Mouse (Mus musculus): ENCODE results near the gene Spag5.

Gene Spag5

GRCm38 (mm10) chr11:78324000-78324785 is 22.9 kb downstream of the Spag5 start:
- no peak for DNase-seq

- DNase-seq, result no peak
These were observed 23.6 kb downstream of the Spag5 start for GRCm38 (mm10) chr11:78324965-78325364.

GRCm38 (mm10) chr11:78327215-78327614 is 25.9 kb downstream of the Spag5 start:
- no peak for DNase-seq

DNA sequence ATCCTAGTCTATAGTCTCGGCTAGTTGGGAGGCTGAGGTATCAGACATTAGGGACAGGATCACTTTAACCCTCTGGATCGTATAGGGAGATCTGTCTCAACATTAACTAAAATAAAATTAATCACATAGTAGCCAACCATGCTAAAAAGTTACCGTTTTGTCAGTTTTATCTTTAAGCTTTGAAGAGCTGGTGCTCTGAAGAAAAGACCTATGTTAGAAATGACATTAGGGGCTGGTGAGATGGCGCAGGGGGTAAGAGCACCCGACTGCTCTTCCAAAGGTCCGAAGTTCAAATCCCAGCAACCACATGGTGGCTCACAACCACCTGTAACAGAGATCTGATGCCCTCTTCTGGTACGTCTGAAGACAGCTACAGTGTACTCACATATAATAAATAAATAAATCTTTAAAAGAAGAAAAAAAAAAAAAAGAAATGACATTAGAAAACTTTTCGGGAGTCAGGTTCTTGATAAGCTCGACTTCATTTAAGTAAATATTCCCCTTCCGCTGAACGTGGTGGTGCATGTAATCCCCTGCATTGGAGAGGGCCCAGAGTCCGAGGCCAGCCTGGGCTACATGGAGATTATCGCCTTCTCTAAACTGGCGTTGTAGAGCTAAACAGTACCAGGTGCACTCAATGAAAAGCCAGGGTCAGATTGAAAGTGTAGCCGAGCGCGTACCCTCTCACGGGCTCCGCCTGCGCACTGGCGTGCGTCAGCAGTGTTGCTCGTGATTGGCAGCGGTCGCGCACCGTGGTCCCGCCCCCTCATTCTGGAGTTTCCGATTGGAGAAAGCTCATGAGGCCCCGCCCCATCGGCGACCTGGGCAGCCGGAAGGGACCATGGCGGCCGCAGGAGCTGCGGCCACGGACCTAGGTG is 26.5 kb downstream of the Spag5 start, which contains the start of gene Pigs:
Gene Pigs, plus strand, starts transcription at position 782 of the 878 bp plus-strand sequence.
- DNase-seq, result peak; percentile 98

- DNase-seq, result no peak
These were observed 27.3 kb downstream of the Spag5 start for GRCm38 (mm10) chr11:78328512-78329056.

DNA sequence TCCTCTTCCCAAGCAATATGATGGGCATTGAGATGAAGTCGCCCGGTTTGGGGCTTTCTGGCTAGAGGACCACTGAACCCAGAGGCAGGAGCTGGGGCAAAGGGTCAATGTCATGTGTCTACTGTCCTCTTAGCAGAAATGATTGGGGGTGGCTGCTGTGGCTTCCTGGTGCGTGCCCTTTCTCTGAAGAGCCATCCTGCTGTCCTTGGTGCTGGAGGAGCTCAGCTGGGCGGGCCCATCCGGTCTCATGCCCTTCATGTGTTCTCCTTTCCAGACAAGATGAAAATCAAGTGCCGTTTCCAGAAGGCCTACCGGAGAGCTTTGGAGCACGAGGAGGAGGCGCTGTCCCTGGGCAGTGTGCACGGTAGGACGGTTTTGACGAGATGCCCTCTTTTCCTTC is 31.3 kb downstream of the Spag5 start:
- no peak for DNase-seq

DNA sequence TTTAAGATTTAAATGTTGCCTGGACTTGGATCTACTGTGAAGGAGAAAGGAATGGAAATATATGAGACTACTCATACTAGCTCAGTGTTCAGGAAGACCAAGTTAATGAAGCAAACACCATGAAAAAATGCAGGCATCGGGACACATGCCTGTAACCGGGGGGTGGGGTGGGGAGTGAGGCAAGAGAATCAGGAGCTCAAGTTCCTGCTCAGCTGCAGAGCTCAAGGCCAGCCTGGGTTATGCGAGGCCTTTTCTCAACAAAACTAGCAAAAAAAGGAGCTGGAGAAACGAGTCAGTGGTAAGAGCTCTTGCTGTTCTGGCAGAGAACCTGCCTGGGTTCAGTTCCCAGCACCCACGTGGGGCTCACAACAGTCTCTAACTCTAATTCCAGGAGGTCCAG is 32.7 kb downstream of the Spag5 start:
- DNase-seq, result no peak

- DNase-seq, result no peak
These were observed 35.7 kb downstream of the Spag5 start for GRCm38 (mm10) chr11:78337040-78337439.

DNA sequence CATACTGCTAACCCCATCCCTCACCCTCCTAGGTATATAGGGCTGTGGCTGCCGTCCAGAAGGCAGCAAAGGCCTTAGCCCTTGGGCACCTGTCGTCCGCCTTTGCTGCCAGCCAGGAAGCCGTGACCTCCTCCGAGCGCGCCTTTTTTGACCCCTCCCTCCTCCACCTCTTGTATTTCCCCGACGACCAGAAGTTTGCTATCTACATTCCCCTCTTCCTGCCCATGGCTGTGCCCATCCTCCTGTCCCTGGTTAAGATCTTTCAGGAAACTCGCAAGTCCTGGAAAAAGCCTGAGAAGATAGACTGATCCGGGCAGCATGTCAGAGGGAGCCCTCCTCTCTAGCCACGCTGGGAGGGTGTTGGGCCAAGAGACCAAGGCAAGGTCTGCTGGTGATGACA is 40.4 kb downstream of the Spag5 start:
- no peak for DNase-seq

DNA sequence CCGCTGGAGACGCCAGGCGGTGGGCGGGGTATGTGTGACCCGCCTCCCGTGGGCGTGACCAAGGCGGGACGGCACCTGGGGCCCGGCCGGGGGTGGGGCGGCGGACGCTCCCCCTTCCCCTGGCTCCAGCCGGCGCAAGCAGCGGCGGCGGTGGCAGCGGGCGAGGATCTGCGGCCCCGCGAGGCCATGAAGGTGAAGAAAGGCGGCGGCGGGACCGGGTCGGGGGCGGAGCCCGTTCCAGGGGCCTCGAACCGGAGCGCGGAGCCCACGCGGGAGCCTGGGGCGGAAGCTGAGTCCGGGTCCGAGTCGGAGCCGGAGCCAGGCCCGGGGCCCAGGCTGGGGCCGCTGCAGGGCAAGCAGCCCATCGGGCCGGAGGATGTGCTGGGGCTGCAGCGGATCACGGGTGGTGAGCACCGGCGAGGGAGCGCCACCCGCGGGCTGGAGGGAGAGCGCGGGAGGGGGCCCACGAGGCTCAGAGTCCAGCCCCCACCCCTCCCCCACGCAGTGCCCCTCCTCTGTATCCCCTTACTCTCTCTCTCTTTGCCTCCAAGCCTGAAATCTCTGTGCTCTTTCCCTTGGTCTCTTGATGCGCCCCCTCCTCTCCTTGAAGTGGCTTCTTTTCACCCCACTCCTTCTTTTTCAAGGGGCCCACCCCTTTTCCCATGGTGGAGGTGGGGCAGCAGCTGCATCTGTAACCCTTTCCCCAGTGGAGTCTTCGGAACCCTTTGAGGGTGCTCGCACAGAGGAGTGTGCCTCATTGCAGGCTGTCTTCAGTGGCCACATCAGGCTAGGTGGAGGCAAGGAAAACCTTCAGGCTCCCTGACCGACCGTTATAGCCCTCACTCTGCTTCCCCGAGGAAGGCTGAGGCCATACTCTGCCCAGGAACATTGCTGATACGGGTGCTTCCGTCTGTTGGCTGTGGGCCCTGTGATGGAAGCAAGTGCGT is 42.3 kb downstream of the Spag5 start, which contains the start of gene Unc119:
Gene Unc119, plus strand, starts transcription at position 102 of the 947 bp plus-strand sequence.
- peak; percentile 79 to 82 for DNase-seq

- DNase-seq, result no peak
These were observed 43.1 kb downstream of the Spag5 start for GRCm38 (mm10) chr11:78344328-78344889.

- peak; percentile 70 to 72 for DNase-seq
These were observed 43.8 kb downstream of the Spag5 start for GRCm38 (mm10) chr11:78344890-78345715.

DNA sequence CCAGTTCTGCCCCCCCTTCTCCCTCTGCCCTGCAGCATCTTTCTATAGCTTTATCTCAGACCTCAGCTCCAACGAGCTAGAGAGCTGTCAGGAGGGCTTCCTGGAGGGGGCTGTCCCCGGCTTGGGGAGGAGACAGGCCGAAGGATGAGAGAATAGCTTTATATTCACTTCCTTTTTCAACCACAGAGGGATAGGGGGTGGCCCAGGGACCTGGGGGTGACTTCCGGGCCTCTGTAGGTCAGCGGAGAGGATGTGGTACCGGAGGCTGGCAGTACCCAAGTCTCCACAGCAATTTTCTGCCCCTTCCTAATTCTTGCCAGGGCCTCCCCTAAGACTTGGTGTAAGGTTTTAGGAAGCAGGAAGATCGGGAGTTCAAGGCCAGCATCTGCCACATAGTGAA is 44.5 kb downstream of the Spag5 start:
- peak; percentile 56 to 61 for DNase-seq

DNA sequence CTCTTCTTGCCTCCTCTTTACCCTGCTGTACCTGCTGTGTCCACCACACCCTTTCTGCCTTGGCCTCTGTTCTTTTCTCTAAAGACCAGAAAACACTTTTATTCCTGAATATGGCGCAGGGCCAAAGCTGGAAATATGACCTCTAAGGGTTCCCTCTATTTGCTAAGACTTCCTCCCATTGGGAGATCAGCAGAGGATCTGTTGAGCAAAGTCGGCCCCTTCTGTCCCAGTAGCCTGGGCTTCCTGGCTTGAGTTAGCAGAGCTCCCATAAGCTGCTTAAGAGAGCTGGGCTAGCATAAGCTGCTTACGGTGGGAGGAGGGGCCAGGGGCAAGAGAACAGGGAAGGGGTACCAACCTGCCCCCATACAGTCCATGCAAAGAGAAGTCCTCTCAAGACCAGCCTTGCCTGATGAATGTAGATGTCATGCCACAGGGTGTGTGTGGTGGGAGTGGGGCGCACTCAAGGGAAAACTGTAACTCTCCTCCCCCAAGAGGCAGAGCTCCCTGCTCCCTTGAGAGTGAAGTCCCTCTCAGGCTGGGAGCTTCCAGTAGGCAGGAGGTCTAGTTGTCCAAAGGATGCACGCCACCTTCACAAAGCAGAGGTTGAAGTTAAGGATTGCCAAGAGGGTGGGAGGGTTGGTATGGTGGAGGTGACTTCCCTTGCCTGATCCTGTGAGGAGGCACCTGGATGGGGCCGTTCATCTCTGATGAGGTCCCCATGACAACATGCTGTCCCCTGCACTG is 45.2 kb downstream of the Spag5 start:
- no peak for DNase-seq

- DNase-seq, result peak; percentile 66 to 75
These were observed 45.9 kb downstream of the Spag5 start for GRCm38 (mm10) chr11:78347070-78347754.

GRCm38 (mm10) chr11:78347908-78348307 is 46.6 kb downstream of the Spag5 start:
- DNase-seq, result peak; percentile 84 to 87

- no peak for DNase-seq
These were observed 47.1 kb downstream of the Spag5 start for GRCm38 (mm10) chr11:78348474-78348873.

DNA sequence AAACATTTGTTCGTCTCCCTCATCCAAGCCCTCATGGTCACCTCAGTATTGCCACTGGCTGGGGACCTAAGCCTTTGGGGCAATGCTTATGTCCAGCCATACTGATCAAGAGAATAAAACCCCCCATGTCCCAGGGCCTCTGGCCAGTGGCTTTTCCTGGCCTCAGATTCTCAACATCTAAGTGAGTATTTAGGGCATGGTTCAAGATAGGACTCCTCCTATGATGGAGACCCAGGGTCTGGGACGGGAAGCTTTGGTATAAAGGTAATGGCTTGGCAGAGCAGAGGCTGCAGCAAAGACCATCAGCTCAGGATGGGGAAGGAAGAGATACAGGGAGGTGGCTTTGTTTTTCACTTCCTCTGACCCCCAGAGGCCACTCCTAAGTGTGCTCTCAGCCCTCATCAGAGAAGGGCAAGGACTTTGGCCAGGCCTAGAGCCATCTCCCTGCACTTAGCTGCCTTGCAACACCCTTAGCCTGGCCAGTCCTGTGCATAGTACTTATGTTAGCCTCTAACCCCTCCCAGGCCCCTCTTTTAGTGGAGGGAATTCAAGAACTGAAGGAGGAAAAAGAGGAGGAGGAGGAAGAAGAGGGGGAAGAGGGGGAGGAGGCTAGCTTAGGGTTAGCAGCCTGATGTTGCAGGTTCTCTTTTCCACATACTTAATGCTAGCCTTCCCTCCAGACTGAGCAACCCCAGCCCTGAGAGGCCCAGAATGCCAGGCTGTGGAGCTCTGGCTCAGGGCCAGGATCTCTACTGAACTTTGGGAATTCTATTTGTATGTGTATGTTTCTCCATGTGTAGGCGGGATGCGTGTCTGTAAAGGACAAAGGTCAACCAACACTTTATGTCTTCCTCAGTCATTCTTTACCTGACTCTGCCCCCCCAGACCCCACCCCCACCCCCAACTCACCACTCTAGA is 48.4 kb downstream of the Spag5 start:
- DNase-seq, result peak in 1 of 2 experiments; percentile 54
